Mouse (Mus musculus) midbrain, embryonic 10.5 days (tissue): ENCODE measurements at regions not wholly inside any gene's neighbourhood (a gene's known extent, or its start where the extent isn't known, plus 50 kb on each side); places are given as distances from the start of the nearest gene placed in this dataset.

Source experiments
- DNase-seq: peaks from one replicate; pipeline ENCODE4 v3.0.0-alpha.2; 2017; ENCODE audit warnings: low spot score
- H3K27ac ChIP-seq: fragments of 300-500 bp; sonication (generic); replicated peaks from 2 replicates; pipeline ENCODE4 v1.5.1; 2016; ENCODE audit warnings: mild to moderate bottlenecking
- H3K27me3 ChIP-seq: fragments of 300-500 bp; sonication (generic); 2 replicates; pipeline ENCODE4 v1.6.1; 2016; ENCODE audit warnings: low read depth, mild to moderate bottlenecking; ENCODE audit not compliant: poor library complexity, severe bottlenecking
- H3K36me3 ChIP-seq: fragments of 300-500 bp; sonication (generic); 2 replicates; pipeline ENCODE4 v1.6.1; 2016; ENCODE audit warnings: mild to moderate bottlenecking, moderate library complexity
- H3K4me1 ChIP-seq: fragments of 300-500 bp; sonication (generic); 2 replicates; pipeline ENCODE4 v1.6.1; 2016
- H3K4me3 ChIP-seq: fragments of 300-500 bp; sonication (generic); 2 replicates; pipeline ENCODE4 v1.5.1; 2016; ENCODE audit warnings: mild to moderate bottlenecking, moderate library complexity
- H3K9me3 ChIP-seq: fragments of 300-500 bp; sonication (generic); replicated peaks from 2 replicates; pipeline ENCODE4 v1.6.1; 2016; ENCODE audit warnings: mild to moderate bottlenecking
- WGBS: fragments of 180-500 bp; shearing (Covaris S2); methylation state at CpG from one replicate; pipeline ENCODE4 v1.1.7; 2016; 5-methylcytosine and 5-hydroxymethylcytosine counted together

- Histone ChIP-seq H3K27me3 (no peaks in the 10 kb centered on the region), H3K4me1 (no peaks in the 10 kb centered on the region), H3K36me3 (no peaks in the 10 kb centered on the region), H3K9me3 (no peaks in the 10 kb centered on the region), H3K27ac (no peak overlapping the region), H3K4me3 (no peak overlapping the region)
- DNase-seq, result no peak
- WGBS, result 86% methylated on average over 4 of the region's 4 CpGs
Measured at GRCm38 (mm10) chr3:38684247-38684991, 199.8 kb upstream of the Ankrd50 start.

GRCm38 (mm10) chr3:38663670-38664494 is 179.2 kb upstream of the Ankrd50 start:
- Histone ChIP-seq H3K4me3 (0 out of 2 replicates have a peak overlapping the region, but pooled peaks have one; percentile 7), H3K27me3 (no peaks in the 10 kb centered on the region)
- peak; percentile 68 for DNase-seq

GRCm38 (mm10) chr3:38663023-38663422 is 178.4 kb upstream of the Ankrd50 start:
- 63% methylated on average over 5 of the region's 5 CpGs for WGBS
- Histone ChIP-seq H3K36me3 (no peaks in the 10 kb centered on the region), H3K9me3 (peaks cover 5% of the 10 kb centered on the region; the same call in 1 of the 2 replicates), H3K27ac (no peak overlapping the region), H3K4me3 (no peak overlapping the region), H3K4me1 (peaks cover 10% of the 10 kb centered on the region), H3K27me3 (no peaks in the 10 kb centered on the region)
- DNase-seq, result no peak

More at GRCm38 (mm10) chr3:38663670-38664494, 179.2 kb upstream of the Ankrd50 start:
- H3K36me3 ChIP-seq, result no peaks in the 10 kb centered on the region
- peak overlapping the region; percentile 67; the same call in 1 of the 2 replicates for H3K27ac ChIP-seq
- H3K9me3 ChIP-seq, result peaks cover 5% of the 10 kb centered on the region; the same call in 1 of the 2 replicates
- WGBS, result 50% methylated on average over 17 of the region's 17 CpGs
- H3K4me1 ChIP-seq, result peaks cover 10% of the 10 kb centered on the region

- no peak for DNase-seq
- no peaks in the 10 kb centered on the region for H3K36me3 ChIP-seq
- H3K27ac ChIP-seq, result no peak overlapping the region
- WGBS, result 80% methylated on average over 1 of the region's 1 CpGs
- no peaks in the 10 kb centered on the region for H3K9me3 ChIP-seq
- H3K4me1 ChIP-seq, result peaks cover 9% of the 10 kb centered on the region
- no peak overlapping the region for H3K4me3 ChIP-seq
- no peaks in the 10 kb centered on the region for H3K27me3 ChIP-seq
Measured at GRCm38 (mm10) chr3:38656790-38657189, 172.1 kb upstream of the Ankrd50 start.

- Histone ChIP-seq H3K27ac (0 out of 2 replicates have a peak overlapping the region, but pooled peaks have one; percentile 17), H3K4me1 (peaks cover 9% of the 10 kb centered on the region), H3K27me3 (no peaks in the 10 kb centered on the region), H3K4me3 (no peak overlapping the region), H3K9me3 (no peaks in the 10 kb centered on the region), H3K36me3 (no peaks in the 10 kb centered on the region)
- no peak for DNase-seq
- WGBS, result 75% methylated on average over 4 of the region's 4 CpGs
Measured at GRCm38 (mm10) chr3:38653928-38654327, 169.3 kb upstream of the Ankrd50 start.

GRCm38 (mm10) chr3:38652985-38653685 is 168.5 kb upstream of the Ankrd50 start:
- H3K9me3 ChIP-seq, result no peaks in the 10 kb centered on the region
- H3K36me3 ChIP-seq, result no peaks in the 10 kb centered on the region
- 0 out of 2 replicates have a peak overlapping the region, but pooled peaks have one; percentile 17 for H3K27ac ChIP-seq
- 60% methylated on average over 5 of the region's 5 CpGs for WGBS
- DNase-seq, result no peak
- peaks cover 9% of the 10 kb centered on the region for H3K4me1 ChIP-seq
- H3K4me3 ChIP-seq, result no peak overlapping the region
- no peaks in the 10 kb centered on the region for H3K27me3 ChIP-seq

GRCm38 (mm10) chr3:38650176-38650575 is 165.5 kb upstream of the Ankrd50 start:
- Histone ChIP-seq H3K4me3 (no peak overlapping the region), H3K4me1 (peaks cover 9% of the 10 kb centered on the region), H3K36me3 (no peaks in the 10 kb centered on the region), H3K27me3 (no peaks in the 10 kb centered on the region), H3K9me3 (no peaks in the 10 kb centered on the region), H3K27ac (no peak overlapping the region)
- no peak for DNase-seq
- 80% methylated on average over 4 of the region's 4 CpGs for WGBS

- Histone ChIP-seq H3K4me1 (peaks cover 8% of the 10 kb centered on the region), H3K36me3 (no peaks in the 10 kb centered on the region), H3K27ac (no peak overlapping the region), H3K27me3 (no peaks in the 10 kb centered on the region), H3K9me3 (no peaks in the 10 kb centered on the region), H3K4me3 (no peak overlapping the region)
- no peak for DNase-seq
- 73% methylated on average over 4 of the region's 4 CpGs for WGBS
Measured at GRCm38 (mm10) chr3:38648633-38649032, 164.0 kb upstream of the Ankrd50 start.

GRCm38 (mm10) chr3:38647737-38648330 is 163.2 kb upstream of the Ankrd50 start:
- no peak for DNase-seq
- Histone ChIP-seq H3K9me3 (no peaks in the 10 kb centered on the region), H3K27me3 (no peaks in the 10 kb centered on the region), H3K27ac (no peak overlapping the region), H3K4me1 (peaks cover under 1% of the 10 kb centered on the region; the same call in 1 of the 2 replicates), H3K4me3 (no peak overlapping the region), H3K36me3 (no peaks in the 10 kb centered on the region)
- WGBS, result 90% methylated on average over 7 of the region's 7 CpGs

- Histone ChIP-seq H3K27me3 (no peaks in the 10 kb centered on the region), H3K9me3 (no peaks in the 10 kb centered on the region), H3K36me3 (no peaks in the 10 kb centered on the region), H3K4me1 (no peaks in the 10 kb centered on the region), H3K4me3 (no peak overlapping the region), H3K27ac (no peak overlapping the region)
- WGBS, result 90% methylated on average over 1 of the region's 1 CpGs
- no peak for DNase-seq
Measured at GRCm38 (mm10) chr3:38641733-38642132, 157.1 kb upstream of the Ankrd50 start.

GRCm38 (mm10) chr3:38636806-38637205 is 152.2 kb upstream of the Ankrd50 start:
- Histone ChIP-seq H3K4me1 (peaks cover 10% of the 10 kb centered on the region; the same call in 1 of the 2 replicates), H3K27me3 (no peaks in the 10 kb centered on the region), H3K27ac (no peak overlapping the region), H3K36me3 (no peaks in the 10 kb centered on the region), H3K9me3 (no peaks in the 10 kb centered on the region), H3K4me3 (no peak overlapping the region)
- DNase-seq, result no peak
- 77% methylated on average over 4 of the region's 4 CpGs for WGBS

- WGBS, result 75% methylated on average over 7 of the region's 7 CpGs
- Histone ChIP-seq H3K4me1 (peaks cover 10% of the 10 kb centered on the region; the same call in 1 of the 2 replicates), H3K36me3 (no peaks in the 10 kb centered on the region), H3K4me3 (no peak overlapping the region), H3K9me3 (no peaks in the 10 kb centered on the region), H3K27ac (no peak overlapping the region), H3K27me3 (no peaks in the 10 kb centered on the region)
- DNase-seq, result no peak
Measured at GRCm38 (mm10) chr3:38633347-38633746, 148.7 kb upstream of the Ankrd50 start.
